Mouse (Mus musculus): Measurements from ENCODE around the gene Rap1gap2. TPM values are rescaled to one million over a fixed set of nuclear protein-coding genes. Genes with fewer than 3 reads are reported as not detected.
A peak's percentile ranks its signal among the peaks of the same experiment; 100 is the strongest.

Rap1gap2 gene
- polyA plus RNA-seq, 1 experiment from 2014 or later: 4.3 TPM

DNA sequence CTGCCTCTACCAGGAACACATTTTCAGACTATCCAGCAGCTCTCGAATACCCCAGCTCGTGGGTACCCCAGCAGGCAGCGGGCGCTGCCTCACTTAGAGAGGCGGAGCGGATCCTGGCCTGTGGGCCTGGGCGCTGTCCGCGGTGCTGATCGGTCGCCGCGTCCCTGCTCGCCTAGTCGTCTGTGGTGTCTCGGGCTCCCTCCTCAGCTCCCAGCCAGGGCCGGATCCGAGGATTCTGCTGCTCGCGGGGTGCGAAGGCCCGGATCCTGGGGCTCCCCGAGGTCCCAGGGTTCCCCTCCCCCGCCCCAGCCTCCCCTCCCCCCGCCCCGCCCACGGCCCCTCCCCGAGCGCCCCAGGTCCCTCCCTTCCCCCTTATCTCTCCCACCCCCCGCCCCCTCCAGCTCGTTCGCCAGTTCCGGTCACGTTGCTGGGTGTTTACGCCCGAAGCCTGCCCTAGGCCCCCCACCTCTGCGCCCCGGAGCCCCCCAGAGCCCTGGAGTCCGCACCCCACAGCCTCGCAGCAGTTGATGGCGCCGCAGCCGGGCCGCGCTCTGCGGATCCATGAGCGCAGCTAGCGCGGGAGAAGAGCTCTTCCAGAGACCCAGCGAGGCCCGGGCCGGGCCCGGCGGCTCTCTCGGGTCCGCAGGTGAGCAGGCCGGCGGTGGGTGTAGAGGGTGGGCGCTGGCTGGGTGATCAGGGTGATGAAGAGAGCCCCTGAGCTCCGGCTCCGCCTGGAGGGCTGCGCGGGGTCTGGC lies 8.7 kb upstream of the Rap1gap2 start, which contains the start of gene Ccdc92b:
Gene Ccdc92b (plus strand): TSS at position 405 of the 755 bp plus-strand sequence.
- no peaks in the 10 kb centered on the region for H3K9me3 ChIP-seq (ENCODE audit: control insufficient read depth, low read length)
- peaks cover 2 to 5% of the 10 kb centered on the region in 2 experiments; a peak in 2 of 4 replicates for H3K4me1 ChIP-seq (ENCODE audit: control insufficient read depth in 2 of 2, insufficient read depth in 2 of 2, low read length in 2 of 2)
- peaks cover 37% of the 10 kb centered on the region for H3K27me3 ChIP-seq (ENCODE audit: control insufficient read depth, insufficient read depth, low read length)
- no peaks in the 10 kb centered on the region for H3K36me3 ChIP-seq (ENCODE audit: control insufficient read depth, insufficient read depth, low read length)
- H3K4me2 ChIP-seq (ENCODE audit: low read length): peak within 1 kb of the TSS; percentile 54
- no peak within 1 kb of the TSS for H3K27ac ChIP-seq (replicated peaks in 1 of 2; ENCODE audit: control insufficient read depth in 1 of 2, insufficient read depth in 1 of 2, low read depth in 2 of 2, low read length in 2 of 2)
- no peak within 1 kb of the TSS for H3K9ac ChIP-seq (ENCODE audit: low read length)
- peak within 1 kb of the TSS in 1 of 2 experiments; percentile 30; a peak in 2 of 4 replicates for H3K4me3 ChIP-seq (ENCODE audit: control insufficient read depth in 1 of 2, insufficient read depth in 1 of 2, low read depth in 1 of 2, low read length in 2 of 2)
- ATAC-seq (ENCODE audit: insufficient number of reproducible peaks, insufficient read depth, low FRiP score, low read depth): peak; percentile 52; the same call in 1 of the 2 replicates
- under 1% methylated on average over 51 of the region's 63 CpGs for WGBS

GRCm38 (mm10) chr11:74615571-74615970 lies 4.9 kb upstream of the Rap1gap2 start:
- peaks cover 2 to 14% of the 10 kb centered on the region in 2 experiments; a peak in 2 of 4 replicates for H3K4me1 ChIP-seq (ENCODE audit: control insufficient read depth in 2 of 2, insufficient read depth in 2 of 2, low read length in 2 of 2)
- H3K4me2 ChIP-seq (ENCODE audit: low read length): no peak overlapping the region
- 45% methylated on average over 5 of the region's 5 CpGs for WGBS
- H3K27me3 ChIP-seq (ENCODE audit: control insufficient read depth, insufficient read depth, low read length): peaks cover 53% of the 10 kb centered on the region
- H3K4me3 ChIP-seq (ENCODE audit: control insufficient read depth in 1 of 2, insufficient read depth in 1 of 2, low read depth in 1 of 2, low read length in 2 of 2): no peak overlapping the region
- H3K9me3 ChIP-seq (ENCODE audit: control insufficient read depth, low read length): no peaks in the 10 kb centered on the region
- H3K27ac ChIP-seq (replicated peaks in 1 of 2; ENCODE audit: control insufficient read depth in 1 of 2, insufficient read depth in 1 of 2, low read depth in 2 of 2, low read length in 2 of 2): no peak overlapping the region
- H3K9ac ChIP-seq (ENCODE audit: low read length): no peak overlapping the region
- ATAC-seq (ENCODE audit: insufficient number of reproducible peaks, insufficient read depth, low FRiP score, low read depth): no peak
- H3K36me3 ChIP-seq (ENCODE audit: control insufficient read depth, insufficient read depth, low read length): no peaks in the 10 kb centered on the region

GRCm38 (mm10) chr11:74613428-74613827 lies 2.7 kb upstream of the Rap1gap2 start:
- Histone ChIP-seq H3K9ac (ENCODE audit: low read length) (no peak overlapping the region), H3K9me3 (ENCODE audit: control insufficient read depth, low read length) (no peaks in the 10 kb centered on the region), H3K36me3 (ENCODE audit: control insufficient read depth, insufficient read depth, low read length) (no peaks in the 10 kb centered on the region), H3K27ac (replicated peaks in 1 of 2; ENCODE audit: control insufficient read depth in 1 of 2, insufficient read depth in 1 of 2, low read depth in 2 of 2, low read length in 2 of 2) (no peak overlapping the region), H3K4me3 (ENCODE audit: control insufficient read depth in 1 of 2, insufficient read depth in 1 of 2, low read depth in 1 of 2, low read length in 2 of 2) (no peak overlapping the region), H3K4me1 (ENCODE audit: control insufficient read depth in 2 of 2, insufficient read depth in 2 of 2, low read length in 2 of 2) (peaks cover 2 to 12% of the 10 kb centered on the region in 2 experiments; a peak in 2 of 4 replicates), H3K27me3 (ENCODE audit: control insufficient read depth, insufficient read depth, low read length) (peaks cover 58% of the 10 kb centered on the region), H3K4me2 (ENCODE audit: low read length) (no peak overlapping the region)
- ATAC-seq (ENCODE audit: insufficient number of reproducible peaks, insufficient read depth, low FRiP score, low read depth): no peak
- WGBS: 62% methylated on average over 4 of the region's 4 CpGs

DNA sequence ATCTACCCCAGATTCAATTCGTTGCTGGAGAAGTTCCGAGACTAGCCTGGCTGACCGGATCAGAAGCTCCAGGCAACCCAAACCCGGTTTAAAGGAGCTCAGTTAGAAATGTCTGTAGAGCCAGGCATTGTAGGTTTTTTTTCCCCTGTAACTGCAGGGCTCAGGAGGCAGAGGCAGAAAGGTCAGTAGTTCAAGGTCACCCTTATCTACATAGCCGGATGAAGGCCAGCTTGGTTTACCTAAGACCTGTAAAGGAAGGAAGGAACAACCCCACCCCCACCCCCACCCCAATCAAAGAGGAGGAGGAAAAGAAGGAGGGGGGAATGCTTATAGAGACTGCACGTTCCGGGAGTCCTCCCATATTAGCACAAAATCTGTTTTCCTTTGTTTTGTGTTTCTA lies 722 bp upstream of the Rap1gap2 start:
- Histone ChIP-seq H3K4me3 (ENCODE audit: control insufficient read depth in 1 of 2, insufficient read depth in 1 of 2, low read depth in 1 of 2, low read length in 2 of 2) (peak overlapping the region in 1 of 2 experiments; percentile 44; a peak in 2 of 4 replicates), H3K27me3 (ENCODE audit: control insufficient read depth, insufficient read depth, low read length) (peaks cover 53% of the 10 kb centered on the region), H3K36me3 (ENCODE audit: control insufficient read depth, insufficient read depth, low read length) (no peaks in the 10 kb centered on the region), H3K27ac (replicated peaks in 1 of 2; ENCODE audit: control insufficient read depth in 1 of 2, insufficient read depth in 1 of 2, low read depth in 2 of 2, low read length in 2 of 2) (no peak overlapping the region), H3K9ac (ENCODE audit: low read length) (no peak overlapping the region), H3K4me1 (ENCODE audit: control insufficient read depth in 2 of 2, insufficient read depth in 2 of 2, low read length in 2 of 2) (peaks cover 2 to 12% of the 10 kb centered on the region in 2 experiments; a peak in 2 of 4 replicates), H3K9me3 (ENCODE audit: control insufficient read depth, low read length) (no peaks in the 10 kb centered on the region), H3K4me2 (ENCODE audit: low read length) (peak overlapping the region; percentile 86)
- no peak for ATAC-seq (ENCODE audit: insufficient number of reproducible peaks, insufficient read depth, low FRiP score, low read depth)
- WGBS: 10% methylated on average over 7 of the region's 7 CpGs

GRCm38 (mm10) chr11:74610068-74610467 lies 647 bp downstream of the Rap1gap2 start:
- Histone ChIP-seq H3K9me3 (ENCODE audit: control insufficient read depth, low read length) (no peaks in the 10 kb centered on the region), H3K27me3 (ENCODE audit: control insufficient read depth, insufficient read depth, low read length) (peaks cover 46% of the 10 kb centered on the region), H3K27ac (replicated peaks in 1 of 2; ENCODE audit: control insufficient read depth in 1 of 2, insufficient read depth in 1 of 2, low read depth in 2 of 2, low read length in 2 of 2) (no peak overlapping the region), H3K4me1 (ENCODE audit: control insufficient read depth in 2 of 2, insufficient read depth in 2 of 2, low read length in 2 of 2) (peaks cover 2 to 12% of the 10 kb centered on the region in 2 experiments; a peak in 2 of 4 replicates), H3K9ac (ENCODE audit: low read length) (no peak overlapping the region), H3K36me3 (ENCODE audit: control insufficient read depth, insufficient read depth, low read length) (no peaks in the 10 kb centered on the region), H3K4me2 (ENCODE audit: low read length) (peak overlapping the region; percentile 86), H3K4me3 (ENCODE audit: control insufficient read depth in 1 of 2, insufficient read depth in 1 of 2, low read depth in 1 of 2, low read length in 2 of 2) (peak overlapping the region in 1 of 2 experiments; percentile 44; a peak in 2 of 4 replicates)
- ATAC-seq (ENCODE audit: insufficient number of reproducible peaks, insufficient read depth, low FRiP score, low read depth): no peak
- WGBS: 23% methylated on average over 5 of the region's 5 CpGs

DNA sequence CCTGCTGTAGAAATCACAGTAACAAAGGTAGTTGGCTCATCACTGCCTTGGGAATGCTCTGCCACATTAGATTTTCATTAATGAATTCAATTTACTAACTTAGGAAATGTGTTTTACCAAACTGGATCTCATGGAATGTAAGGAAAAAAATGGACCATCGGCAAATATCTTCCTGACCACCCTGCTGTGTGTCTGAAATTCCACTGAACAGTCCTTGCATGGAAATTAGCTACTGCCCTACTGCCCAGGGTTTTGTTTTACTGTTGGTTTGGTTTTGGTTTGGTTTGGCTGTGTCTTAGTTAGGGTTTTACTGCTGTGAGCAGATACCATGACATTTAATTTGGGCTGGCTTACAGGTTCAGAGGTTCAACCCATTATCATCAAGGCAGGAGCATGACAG lies 8.4 kb downstream of the Rap1gap2 start:
- peaks cover 6% of the 10 kb centered on the region for H3K9me3 ChIP-seq (ENCODE audit: control insufficient read depth, low read length)
- no peak for ATAC-seq (ENCODE audit: insufficient number of reproducible peaks, insufficient read depth, low FRiP score, low read depth)

DNA sequence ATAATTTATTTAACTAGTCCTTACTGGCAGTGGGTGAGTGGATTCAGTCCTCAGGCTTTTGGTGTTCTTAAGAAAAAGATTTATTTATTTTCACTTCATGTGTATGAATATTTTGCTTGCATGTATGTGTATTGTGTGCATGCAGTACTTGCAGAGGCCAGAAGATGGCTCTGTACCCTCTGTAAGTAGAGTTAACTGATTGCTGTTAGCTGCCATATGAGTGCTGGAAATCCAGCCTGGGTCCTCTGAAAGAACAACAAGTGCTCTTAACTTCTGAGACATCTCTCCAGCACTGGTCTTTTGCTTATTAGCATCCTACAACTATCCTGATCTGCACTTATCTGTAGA lies 12.8 kb downstream of the Rap1gap2 start:
- Histone ChIP-seq H3K4me2 (ENCODE audit: low read length) (no peak overlapping the region), H3K9me3 (ENCODE audit: control insufficient read depth, low read length) (peaks cover 6% of the 10 kb centered on the region), H3K27me3 (ENCODE audit: control insufficient read depth, insufficient read depth, low read length) (peaks cover 3% of the 10 kb centered on the region), H3K4me1 (ENCODE audit: control insufficient read depth in 2 of 2, insufficient read depth in 2 of 2, low read length in 2 of 2) (no peaks in the 10 kb centered on the region), H3K27ac (replicated peaks in 1 of 2; ENCODE audit: control insufficient read depth in 1 of 2, insufficient read depth in 1 of 2, low read depth in 2 of 2, low read length in 2 of 2) (no peak overlapping the region), H3K9ac (ENCODE audit: low read length) (no peak overlapping the region), H3K36me3 (ENCODE audit: control insufficient read depth, insufficient read depth, low read length) (no peaks in the 10 kb centered on the region), H3K4me3 (ENCODE audit: control insufficient read depth in 1 of 2, insufficient read depth in 1 of 2, low read depth in 1 of 2, low read length in 2 of 2) (no peak overlapping the region)
- ATAC-seq (ENCODE audit: insufficient number of reproducible peaks, insufficient read depth, low FRiP score, low read depth): no peak

More for the DNA sequence above, 8.4 kb downstream of the Rap1gap2 start:
- H3K4me3 ChIP-seq (ENCODE audit: control insufficient read depth in 1 of 2, insufficient read depth in 1 of 2, low read depth in 1 of 2, low read length in 2 of 2): no peak overlapping the region
- H3K4me1 ChIP-seq (ENCODE audit: control insufficient read depth in 2 of 2, insufficient read depth in 2 of 2, low read length in 2 of 2): no peaks in the 10 kb centered on the region
- H3K27me3 ChIP-seq (ENCODE audit: control insufficient read depth, insufficient read depth, low read length): no peaks in the 10 kb centered on the region
- H3K36me3 ChIP-seq (ENCODE audit: control insufficient read depth, insufficient read depth, low read length): no peaks in the 10 kb centered on the region
- no peak overlapping the region for H3K9ac ChIP-seq (ENCODE audit: low read length)
- no peak overlapping the region for H3K27ac ChIP-seq (replicated peaks in 1 of 2; ENCODE audit: control insufficient read depth in 1 of 2, insufficient read depth in 1 of 2, low read depth in 2 of 2, low read length in 2 of 2)
- 89% methylated on average over 1 of the region's 1 CpGs for WGBS
- no peak overlapping the region for H3K4me2 ChIP-seq (ENCODE audit: low read length)

Data from heart, embryonic 14.5 days (tissue).